Mouse (Mus musculus): ENCODE measurements at regions not wholly inside any gene's neighbourhood (a gene's known extent, or its start where the extent isn't known, plus 50 kb on each side); places are given as distances from the start of the nearest gene placed in this dataset.

- no peak for DNase-seq
- intact Hi-C loops (cut with DNase I; ENCODE audit: low total_unique reads), result no loop called here
These were observed 105.2 kb downstream of the Zfp36l2 start for GRCm38 (mm10) chr17:84082571-84082970.

DNA sequence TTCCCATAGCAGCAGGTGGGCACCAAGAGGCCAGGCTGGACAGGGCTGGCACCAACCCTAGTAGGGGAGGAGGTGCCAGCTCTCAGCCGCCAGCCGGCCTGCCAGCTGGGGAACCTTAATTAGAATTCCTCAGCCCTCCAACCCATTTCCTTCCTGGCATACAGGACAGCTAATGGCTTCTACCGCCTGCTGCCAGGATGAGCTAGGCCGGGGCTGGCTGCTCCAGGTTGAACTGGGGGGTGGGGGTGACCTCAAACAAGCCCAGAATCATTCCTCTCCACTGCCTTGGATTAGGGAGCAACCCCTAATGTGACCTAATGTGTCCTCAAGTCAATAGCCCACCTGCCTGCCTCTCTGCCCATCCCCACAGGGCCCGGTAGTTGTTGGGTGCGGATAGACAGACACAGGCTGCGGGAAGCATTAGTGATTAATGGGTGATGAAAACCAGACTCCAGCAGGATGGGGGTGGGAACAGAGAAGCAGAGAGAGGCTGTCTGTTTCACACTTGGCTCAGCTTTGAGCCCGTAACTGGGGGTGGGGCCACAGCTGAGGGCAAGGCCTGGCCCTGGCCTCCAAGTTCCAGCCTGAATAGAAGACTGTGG lies 105.9 kb downstream of the Zfp36l2 start:
- peak; percentile 74 for DNase-seq
- intact Hi-C loops (cut with DNase I; ENCODE audit: low total_unique reads), result no loop called here

GRCm38 (mm10) chr17:84075081-84075938 lies 112.4 kb downstream of the Zfp36l2 start:
- DNase-seq, result no peak
- intact Hi-C loops (cut with DNase I; ENCODE audit: low total_unique reads), result no loop called here

DNA sequence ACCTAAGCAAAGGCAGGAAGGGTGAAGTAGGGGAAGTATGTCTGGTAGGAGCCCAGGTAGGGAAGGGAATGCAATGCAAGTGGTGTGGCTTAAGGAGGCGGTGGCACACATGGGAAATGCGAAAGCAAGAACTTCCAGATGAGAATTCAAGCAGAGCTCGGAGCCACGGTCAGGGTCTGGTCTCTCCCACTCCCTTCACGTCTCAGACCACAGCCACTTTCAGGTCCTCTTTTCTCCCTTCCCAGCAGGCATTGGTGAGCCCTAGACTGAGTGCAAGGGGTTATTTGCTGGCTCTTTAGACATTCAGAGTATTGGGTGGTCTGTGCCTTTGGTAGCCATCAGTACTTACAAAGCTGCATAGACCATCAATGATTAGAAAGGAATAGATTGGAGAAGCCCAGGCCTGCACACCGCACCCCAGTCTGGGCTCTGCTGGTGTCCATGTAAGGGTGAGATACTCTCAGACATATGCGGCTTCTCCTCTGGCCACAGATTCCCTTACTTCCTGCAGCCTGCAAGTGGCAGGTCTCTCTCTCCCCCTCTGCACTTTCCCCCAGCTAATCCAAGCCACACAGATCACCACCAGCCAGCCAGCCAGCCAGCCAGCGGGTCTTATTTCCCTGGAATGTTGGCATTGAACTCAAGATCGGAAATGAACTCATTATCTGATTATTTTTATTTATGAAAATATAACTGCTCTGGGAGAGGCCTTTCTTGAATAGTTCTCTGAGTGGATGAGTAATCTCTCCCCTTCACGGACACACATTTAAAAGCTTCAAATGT lies 113.6 kb downstream of the Zfp36l2 start:
- peak; percentile 50 for DNase-seq
- intact Hi-C loops (cut with DNase I; ENCODE audit: low total_unique reads), result no loop called here

- DNase-seq, result no peak
- intact Hi-C loops (cut with DNase I; ENCODE audit: low total_unique reads), result no loop called here
These were observed 115.2 kb downstream of the Zfp36l2 start for GRCm38 (mm10) chr17:84072426-84073030.

GRCm38 (mm10) chr17:84071855-84072254 lies 115.9 kb downstream of the Zfp36l2 start:
- DNase-seq, result no peak
- intact Hi-C loops (cut with DNase I; ENCODE audit: low total_unique reads), result no loop called here

DNA sequence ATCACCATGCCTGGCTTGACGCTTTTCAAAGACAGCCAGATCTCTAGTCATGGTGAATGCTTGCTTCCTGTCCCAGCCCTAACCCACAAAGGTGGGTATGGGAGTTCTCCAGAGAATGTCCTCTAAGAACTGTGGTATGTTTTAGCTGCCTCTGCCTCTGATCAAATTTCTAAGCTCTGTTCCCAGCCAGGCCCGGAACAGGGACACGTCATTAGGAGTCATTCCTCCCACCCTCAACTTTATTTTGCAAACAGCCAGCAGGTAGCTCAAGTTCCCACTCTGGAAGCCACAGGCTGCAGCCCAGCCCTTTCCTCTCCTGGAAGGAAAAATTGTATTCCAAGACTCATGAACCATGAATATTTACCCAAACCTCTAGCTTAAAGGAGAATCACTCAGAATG lies 117.2 kb downstream of the Zfp36l2 start:
- intact Hi-C loops (cut with DNase I; ENCODE audit: low total_unique reads), result no loop called here
- no peak for DNase-seq

GRCm38 (mm10) chr17:84067102-84067501 lies 120.6 kb downstream of the Zfp36l2 start:
- intact Hi-C loops (cut with DNase I; ENCODE audit: low total_unique reads), result no loop called here
- no peak for DNase-seq

GRCm38 (mm10) chr17:84063791-84064190 lies 124.0 kb downstream of the Zfp36l2 start:
- intact Hi-C loops (cut with DNase I; ENCODE audit: low total_unique reads), result no loop called here
- no peak for DNase-seq

- intact Hi-C loops (cut with DNase I; ENCODE audit: low total_unique reads), result no loop called here
- peak; percentile 24 for DNase-seq
These were observed 126.1 kb downstream of the Zfp36l2 start for GRCm38 (mm10) chr17:84061621-84062020.

DNA sequence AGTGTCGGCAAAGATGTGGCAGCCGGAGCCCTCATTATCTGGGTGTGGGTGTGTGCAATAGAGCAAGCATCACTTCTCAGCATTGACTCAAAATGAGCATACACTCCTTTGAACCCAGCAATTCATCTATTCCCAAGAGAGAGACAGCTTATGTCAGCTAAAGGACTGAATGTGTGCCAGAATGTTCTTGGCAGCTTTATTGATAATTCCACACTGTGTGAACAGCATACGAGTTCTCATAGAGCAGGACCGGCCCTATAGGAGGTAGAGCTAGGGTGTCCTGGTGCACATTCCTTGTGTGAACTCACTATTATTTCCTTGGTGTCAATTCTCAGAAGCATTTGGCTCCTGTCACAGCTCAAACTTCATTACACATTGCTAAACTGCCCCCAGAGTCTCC lies 131.3 kb downstream of the Zfp36l2 start:
- intact Hi-C loops (cut with DNase I; ENCODE audit: low total_unique reads), result no loop called here
- no peak for DNase-seq

DNA sequence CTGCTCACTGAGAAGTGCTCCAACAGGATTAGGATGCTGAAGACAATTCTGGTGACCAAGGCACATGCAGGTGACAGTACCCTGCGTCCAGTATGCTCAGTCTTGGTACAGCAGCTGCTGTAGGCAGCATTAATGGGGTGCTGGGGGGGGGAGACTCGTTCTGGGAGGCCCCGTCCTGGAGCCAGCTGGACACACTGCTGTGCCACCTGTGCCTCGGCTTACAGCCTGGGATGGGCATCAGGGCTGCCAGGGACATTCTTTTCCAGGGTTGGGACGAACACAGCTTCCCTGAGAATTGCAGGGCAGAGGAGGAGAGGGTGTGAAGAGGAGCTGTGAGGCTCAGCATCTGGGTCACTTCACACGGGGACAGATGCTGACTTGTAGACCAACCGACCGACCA lies 135.3 kb downstream of the Zfp36l2 start:
- DNase-seq, result peak; percentile 46
- intact Hi-C loops (cut with DNase I; ENCODE audit: low total_unique reads), result no loop called here

DNA sequence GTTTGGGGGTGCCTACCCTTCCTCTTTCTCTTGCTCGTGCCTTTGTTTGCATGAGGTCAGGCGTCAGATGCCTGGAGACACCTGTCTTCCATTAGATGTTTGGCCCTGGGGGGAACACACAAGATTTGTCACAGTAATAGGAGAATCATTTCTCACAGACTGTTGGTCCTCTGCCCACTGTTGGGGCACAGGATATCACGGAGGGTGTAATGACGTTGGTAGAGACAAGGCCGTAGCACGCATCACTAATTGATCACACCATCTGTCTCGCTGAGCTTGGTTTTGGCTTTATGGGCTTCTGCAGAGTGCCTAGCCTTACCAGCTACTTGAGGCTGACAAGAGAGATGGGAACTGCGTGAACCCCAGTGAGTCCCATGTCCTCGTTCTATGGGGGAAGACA lies 136.5 kb downstream of the Zfp36l2 start:
- intact Hi-C loops (cut with DNase I; ENCODE audit: low total_unique reads), result no loop called here
- DNase-seq, result no peak

DNA sequence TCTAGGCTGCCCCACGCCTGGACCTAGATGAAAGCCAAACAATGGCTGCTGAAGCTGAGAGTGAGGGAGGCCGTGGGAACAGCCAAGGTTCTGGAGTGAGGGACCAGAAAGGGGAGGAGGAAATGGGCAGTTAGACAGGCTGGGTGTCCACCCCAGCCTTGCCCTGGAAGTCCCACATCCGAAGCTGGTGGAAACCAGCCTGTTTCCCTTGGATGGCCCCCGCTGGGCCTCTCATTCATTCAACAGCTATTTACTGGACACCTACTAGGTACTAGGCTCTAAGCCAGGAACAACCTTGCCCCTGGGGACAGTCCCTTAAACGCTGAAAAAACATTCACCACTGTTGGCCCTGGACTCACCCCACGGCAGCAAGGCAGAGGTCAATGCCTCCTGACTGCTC lies 139.2 kb downstream of the Zfp36l2 start:
- DNase-seq, result no peak
- intact Hi-C loops (cut with DNase I; ENCODE audit: low total_unique reads), result no loop called here

DNA sequence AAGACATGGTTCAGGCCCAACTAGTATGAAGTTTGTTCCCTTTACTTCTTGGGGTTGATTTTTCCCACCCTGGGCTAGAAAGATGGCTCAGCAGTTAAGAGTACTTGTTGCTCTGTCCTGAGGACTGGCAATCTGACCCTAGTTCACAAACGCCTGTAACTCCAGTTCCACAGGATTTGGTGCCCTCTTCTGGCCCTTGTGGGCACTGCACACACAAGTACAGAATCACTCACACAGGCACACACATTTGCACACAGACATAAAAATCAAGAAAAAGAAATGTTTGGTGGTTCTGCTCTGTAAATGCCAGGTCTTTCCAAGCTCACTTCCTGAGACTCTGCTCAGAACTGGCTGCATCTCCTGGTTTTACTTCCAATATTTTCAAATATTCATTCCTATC lies 140.2 kb downstream of the Zfp36l2 start:
- intact Hi-C loops (cut with DNase I; ENCODE audit: low total_unique reads), result no loop called here
- DNase-seq, result no peak

- DNase-seq, result no peak
- intact Hi-C loops (cut with DNase I; ENCODE audit: low total_unique reads), result no loop called here
These were observed 141.9 kb downstream of the Zfp36l2 start for GRCm38 (mm10) chr17:84045812-84046211.

DNA sequence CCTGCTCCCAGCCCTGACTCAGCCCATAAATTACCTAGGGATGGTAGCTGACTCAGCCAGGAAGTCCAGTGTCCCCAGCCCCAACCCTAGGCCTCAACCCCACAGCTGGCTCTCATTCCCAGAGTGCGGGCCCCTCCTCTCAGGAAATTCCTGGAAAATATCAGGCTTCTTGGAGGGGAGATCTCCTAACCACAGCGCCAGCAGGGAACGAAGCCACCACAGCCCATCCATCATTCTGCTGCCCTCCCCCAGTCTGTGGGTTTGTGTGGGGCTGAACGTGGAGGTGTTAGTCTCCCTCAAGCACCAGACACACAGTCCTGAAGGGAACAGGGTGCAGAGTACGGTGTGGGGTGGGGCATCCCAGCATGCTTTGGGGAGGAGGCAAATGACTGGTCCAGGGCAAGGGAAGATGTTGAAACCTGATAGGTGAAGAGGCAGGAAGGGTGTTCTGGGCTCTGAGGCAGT lies 143.2 kb downstream of the Zfp36l2 start:
- intact Hi-C loops (cut with DNase I; ENCODE audit: low total_unique reads), result no loop called here
- DNase-seq, result peak; percentile 59

DNA sequence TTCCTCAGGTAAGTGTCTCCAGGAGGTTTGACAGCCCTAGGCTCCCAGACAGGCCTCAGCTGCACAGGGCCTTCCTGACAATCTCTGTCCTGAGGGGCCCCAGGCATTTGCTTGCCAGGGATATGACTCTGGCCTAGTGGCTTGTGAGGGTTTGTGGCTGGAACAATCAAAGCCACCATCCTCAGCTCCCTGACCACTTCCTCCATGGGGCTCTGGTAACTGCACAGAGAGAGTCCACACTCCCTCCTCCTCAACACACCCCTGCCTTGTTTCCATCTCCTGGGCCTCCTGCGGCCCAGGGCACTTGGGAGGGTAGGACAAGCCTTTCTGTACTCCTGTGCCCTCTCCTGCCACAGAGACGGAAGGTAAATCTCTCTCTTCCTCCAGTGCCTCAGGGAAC lies 144.6 kb downstream of the Zfp36l2 start:
- intact Hi-C loops (cut with DNase I; ENCODE audit: low total_unique reads), result no loop called here
- no peak for DNase-seq

- intact Hi-C loops (cut with DNase I; ENCODE audit: low total_unique reads), result loop anchor here (10.0 kb wide), 1 partner anchor 135 kb away; no protein-coding TSS in a partner anchor
- DNase-seq, result no peak
These were observed 148.3 kb downstream of the Zfp36l2 start for GRCm38 (mm10) chr17:84039444-84039843.

Data from gastrocnemius, postnatal 14 days (tissue).